Mouse (Mus musculus): ENCODE measurements around the gene Bri3.

DNA sequence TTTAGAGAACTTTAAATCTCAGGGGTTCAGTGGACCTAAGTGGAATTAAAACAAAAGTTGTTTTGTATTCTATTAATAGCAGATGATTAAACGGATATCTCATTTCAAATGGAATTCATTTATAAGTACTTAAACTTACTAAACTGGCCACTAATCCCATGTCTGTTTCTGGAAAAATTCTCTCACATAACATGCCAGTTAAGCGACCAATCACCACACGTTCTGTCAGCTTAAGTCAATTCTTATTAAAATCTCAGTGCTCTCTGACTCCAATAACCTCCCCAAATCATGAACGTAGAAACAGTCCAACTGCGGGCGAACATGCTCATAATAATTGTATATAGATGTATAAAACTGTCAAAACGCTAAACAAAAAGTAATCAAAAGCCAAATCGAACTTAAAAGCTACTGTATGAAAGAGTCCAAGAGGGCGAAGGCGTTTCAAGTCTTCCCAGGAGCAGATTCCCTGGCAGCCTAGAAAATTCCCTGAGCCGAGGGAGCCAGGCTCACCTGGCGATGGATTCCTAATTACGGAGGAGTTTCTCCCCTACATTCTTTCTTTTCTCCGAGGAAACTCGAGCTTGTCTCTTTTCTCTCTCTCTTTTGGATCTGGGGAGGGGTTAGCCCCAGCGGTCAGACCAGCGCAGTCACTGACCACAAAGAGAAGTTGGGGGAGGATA, 112.7 kb downstream of the Bri3 start:
- no peak for TF ChIP-seq CTCF (IDR thresholded peaks at IDR 0.05; ENCODE audit: insufficient read depth, low read depth, low read length)
- TF ChIP-seq POLR2A (IDR thresholded peaks at IDR 0.05; ENCODE audit: insufficient read depth, low read depth, low read length), result no peak
